Comparison of ENCODE assay signal across 9 mouse cellular contexts in the genomic region with DNA sequence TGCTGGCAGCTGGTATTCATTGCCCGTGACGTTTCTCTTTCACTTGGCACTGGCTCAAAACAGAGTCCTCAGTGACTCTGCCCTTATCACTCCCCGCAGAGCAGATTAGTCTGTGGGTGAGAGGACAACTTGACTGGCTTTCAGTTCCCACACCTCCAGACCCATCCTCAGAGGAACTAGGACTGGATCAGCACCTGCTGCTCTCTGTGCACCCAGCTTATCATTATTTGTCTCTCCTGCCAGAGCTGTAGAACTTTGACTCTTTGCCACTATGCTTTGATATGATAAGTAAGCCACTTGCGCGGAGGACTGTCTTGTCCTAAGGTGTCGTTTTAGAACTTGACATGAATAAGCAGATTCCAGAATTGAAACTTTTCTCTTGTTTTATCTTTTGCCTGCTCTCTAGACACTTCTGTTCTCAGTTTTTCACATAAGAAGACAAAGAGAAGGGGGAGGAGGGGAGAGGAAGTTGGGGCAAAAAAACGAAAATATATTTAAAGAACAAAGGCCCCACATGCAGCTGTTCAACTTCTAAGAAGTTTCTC. TPM values are rescaled to one million over a fixed set of nuclear protein-coding genes. Genes with fewer than 3 reads are reported as not detected.
DNase-seq lines count a peak whose midpoint lies in the region; ATAC-seq and TF ChIP-seq lines count a peak whose summit lies in the region.
"Had no signal": no experiment of that assay in that cellular context is flagged by ENCODE, and none has a peak within 500 bp of the region (broad histone marks: within the 10 kb centered on the region; RNA-seq: fewer than 3 reads in every experiment).

No protein-coding gene starts in this region.

- H3K4me1 ChIP-seq in CH12.LX (ENCODE audit: control insufficient read depth in 1 of 2, insufficient read depth in 2 of 2): peaks cover 13 to 60% of the 10 kb centered on the region in 2 experiments
- peaks cover 18% of the 10 kb centered on the region for H3K4me1 ChIP-seq in intestine, postnatal 0 days (replicated peaks; ENCODE audit: control insufficient read depth, insufficient read depth, low read length)
- H3K4me1 ChIP-seq: embryonic facial prominence, embryonic 13.5 days; neural tube, embryonic 12.5 days had no signal

- H3K9ac ChIP-seq in CH12.LX (ENCODE audit: insufficient read depth, low read depth): peak overlapping the region; percentile 37; the same call in 1 of the 2 replicates
- H3K9ac ChIP-seq in intestine, postnatal 0 days (ENCODE audit: low read depth, low read length): no peak overlapping the region
- H3K9ac ChIP-seq: embryonic facial prominence, embryonic 13.5 days; neural tube, embryonic 12.5 days had no signal

- no peak for TF ChIP-seq CTCF in CH12.LX (conservative IDR thresholded peaks at IDR 0.05 in 1 of 2, IDR thresholded peaks at IDR 0.05 in 1 of 2; ENCODE audit: low read depth in 2 of 2, low read length in 2 of 2)
- TF ChIP-seq CTCF in intestine, postnatal 0 days (IDR thresholded peaks at IDR 0.05; ENCODE audit: low read depth): no peak

- no peak; the same call in 1 of the 2 replicates for TF ChIP-seq EP300 in CH12.LX (IDR thresholded peaks at IDR 0.05; ENCODE audit: low read length)

- H3K9me3 ChIP-seq in CH12.LX (replicated peaks; ENCODE audit: low read length): peaks cover 5% of the 10 kb centered on the region
- no peaks in the 10 kb centered on the region for H3K9me3 ChIP-seq in intestine, postnatal 0 days (ENCODE audit: control insufficient read depth)
- H3K9me3 ChIP-seq: embryonic facial prominence, embryonic 13.5 days; neural tube, embryonic 12.5 days had no signal

- no peak; the same call in 1 of the 2 replicates for TF ChIP-seq POLR2A in CH12.LX (IDR thresholded peaks at IDR 0.05; ENCODE audit: low read depth, low read length)

- H3K36me3 ChIP-seq in CH12.LX (replicated peaks in 1 of 2; ENCODE audit: control insufficient read depth in 1 of 2, insufficient read depth in 1 of 2, low read length in 1 of 2) (no peaks in the 10 kb centered on the region), macrophage (ENCODE audit: inconsistent target) (no peaks in the 10 kb centered on the region)
- no peaks in the 10 kb centered on the region for H3K36me3 ChIP-seq in intestine, postnatal 0 days (ENCODE audit: control insufficient read depth, insufficient read depth)
- H3K36me3 ChIP-seq: embryonic facial prominence, embryonic 13.5 days; neural tube, embryonic 12.5 days had no signal

- peak; percentile 87 for ATAC-seq in intestine, postnatal 0 days

- H3K79me2 ChIP-seq in CH12.LX (replicated peaks; ENCODE audit: control insufficient read depth, extremely low read depth, insufficient read depth, poor library complexity, severe bottlenecking) (no peaks in the 10 kb centered on the region), macrophage (ENCODE audit: inconsistent target) (no peaks in the 10 kb centered on the region)

- no peak overlapping the region for H3K4me3 ChIP-seq in CH12.LX (replicated peaks in 1 of 3; ENCODE audit: low read depth in 2 of 3, low read length in 2 of 3, poor library complexity in 1 of 3)
- H3K4me3 ChIP-seq in intestine, postnatal 0 days (ENCODE audit: low read depth, low read length): no peak overlapping the region
- H3K4me3 ChIP-seq in macrophage (ENCODE audit: inconsistent target): no peak overlapping the region
- H3K4me3 ChIP-seq: embryonic facial prominence, embryonic 13.5 days; neural tube, embryonic 12.5 days had no signal

- H3K27ac ChIP-seq in CH12.LX (ENCODE audit: insufficient read depth, low read depth): peak overlapping the region; percentile 63
- peak overlapping the region; percentile 65 for H3K27ac ChIP-seq in intestine, postnatal 0 days (ENCODE audit: low read depth, low read length)
- peak overlapping the region; percentile 4; the same call in 1 of the 2 replicates for H3K27ac ChIP-seq in macrophage
- H3K27ac ChIP-seq: embryonic facial prominence, embryonic 13.5 days; neural tube, embryonic 12.5 days had no signal

- WGBS in intestine, postnatal 0 days: 21% methylated on average over 7 of the region's 7 CpGs
- 24% methylated on average over 7 of the region's 7 CpGs for WGBS in macrophage (ENCODE audit: missing documents)

- in situ Hi-C loops in CH12.LX (cut with MboI; ENCODE audit: low pct_ligation_motif_present, low pct_unique_long_range_greater_than_20kb, low sequenced_read_pairs): no loop called here

- peak overlapping the region; percentile 85 for H3K4me2 ChIP-seq in CH12.LX (ENCODE audit: insufficient read depth, low read depth, poor library complexity, severe bottlenecking)
- no peak overlapping the region for H3K4me2 ChIP-seq in intestine, postnatal 0 days (replicated peaks; ENCODE audit: low read depth)
- H3K4me2 ChIP-seq: embryonic facial prominence, embryonic 13.5 days; neural tube, embryonic 12.5 days had no signal

- no peaks in the 10 kb centered on the region for H3K27me3 ChIP-seq in CH12.LX (replicated peaks)
- no peaks in the 10 kb centered on the region for H3K27me3 ChIP-seq in intestine, postnatal 0 days (replicated peaks; ENCODE audit: control insufficient read depth, insufficient read depth, low read length)
- H3K27me3 ChIP-seq: embryonic facial prominence, embryonic 13.5 days; neural tube, embryonic 12.5 days had no signal

- DNase-seq in CH12.LX (ENCODE audit: extremely low read depth): peak; percentile 42
- peak; percentile 6 for DNase-seq in adrenal gland, adult 8-10 months
- no peak for DNase-seq in left cerebral cortex, postnatal 14 days (ENCODE audit: low spot score in 2 of 2)
- no peak for DNase-seq in cerebellum, postnatal 36 days
- DNase-seq in embryo, embryonic 9.5 days (ENCODE audit: extremely low spot score): no peak

- no peak; the same call in none of the 2 replicates for TF ChIP-seq RAD21 in CH12.LX (IDR thresholded peaks at IDR 0.05; ENCODE audit: low read depth, low read length)

- dilution Hi-C loops in CH12.LX (cut with MboI; ENCODE audit: extremely low pct_ligation_motif_present, extremely low pct_unique_long_range_greater_than_20kb, low sequenced_read_pairs): no loop called here

- intact Hi-C loops in left cerebral cortex, postnatal 14 days (cut with DNase I): no loop called here

TF ChIP-seq in CH12.LX, 34 proteins besides CTCF, POLR2A, EP300 and RAD21:
- 0 out of 2 replicates have a peak, but pooled peaks have one; percentile 24 for TF ChIP-seq TBP (conservative IDR thresholded peaks at IDR 0.05; ENCODE audit: low read depth, low read length)
- peak; percentile 52; the same call in 1 of the 2 replicates for TF ChIP-seq ZNF384 (IDR thresholded peaks at IDR 0.05; ENCODE audit: low read depth, low read length)
- no peak for TF ChIP-seq E2F4 (IDR thresholded peaks at IDR 0.05; ENCODE audit: insufficient replicate concordance, low read depth, low read length)
- no peak for TF ChIP-seq MAX (IDR thresholded peaks at IDR 0.05; ENCODE audit: low read length)
- peak; percentile 57; the same call in 1 of the 2 replicates for TF ChIP-seq SIN3A (IDR thresholded peaks at IDR 0.05; ENCODE audit: low read length)
- peak; percentile 25; the same call in 1 of the 2 replicates for TF ChIP-seq CHD2 (IDR thresholded peaks at IDR 0.05; ENCODE audit: low read length)
- TF ChIP-seq CHD1 (IDR thresholded peaks at IDR 0.05; ENCODE audit: low read depth, low read length): peak; percentile 77; the same call in 1 of the 2 replicates

RNA-seq across cellular contexts. Expression of a gene that starts 30.9 kb away (rescaled TPM):
- total RNA-seq in CH12.LX (2012; rRNA removed) (49.1 and 53.9 TPM in 2 replicates), CH12.LX (2014; rRNA removed) (50.1 and 51.0 TPM in 2 replicates)
- polyA plus RNA-seq in CH12.LX (2012; ENCODE audit: insufficient read length, low read depth) (50.9 and 56.5 TPM in 2 replicates), macrophage (2018) (13.7 to 36.1 TPM (median 24.5 TPM) in 3 replicates)
- total RNA-seq in adrenal gland, adult 8-10 months (2022): 10 to 100 TPM; 71.6 to 81.1 (median 77.9) TPM
- polyA plus RNA-seq in intestine, postnatal 0 days (2015; fragmentation: Nextera tagmentation; extraction: Ambion mirVana): 30.8 and 32.4 TPM in 2 replicates
- 10 to 100 TPM; 11.8 to 84.0 (median 43.1) TPM for total RNA-seq in macrophage (2018; cell fraction: chromatin; rRNA removed)
- total RNA-seq in macrophage (2018; cell fraction: cytosol; rRNA removed): 10 to 100 TPM; 14.7 to 28.6 (median 21.0) TPM
- 10 to 100 TPM in 25 of 26 experiments, 1 to 10 TPM in 1; 9.9 to 59.8 (median 35.5) TPM for total RNA-seq in macrophage (2018; cell fraction: nucleus; rRNA removed)
- 10 to 100 TPM; 63.3 to 64.4 TPM for total RNA-seq in left cerebral cortex, postnatal 14 days (2021)

Comparison
In these comparisons a context has a peak if more than half of its experiments do, and no peak if none do; other contexts are left out.
1. DNase-seq: peak in CH12.LX (single experiment) and adrenal gland, adult 8-10 months (single experiment); none in left cerebral cortex, postnatal 14 days (0 of 2), cerebellum, postnatal 36 days (0 of 2) and embryo, embryonic 9.5 days (single experiment).
2. H3K27ac ChIP-seq: peak in every context shown above with its lines; median percentile 65 in intestine, postnatal 0 days; 63 in CH12.LX; 4 in macrophage.